Mouse (Mus musculus) heart, embryonic 15.5 days (tissue): ENCODE data around the gene Cdk19. TPM values are rescaled to one million over a fixed set of nuclear protein-coding genes. Genes with fewer than 3 reads are reported as not detected.
"Not testable (repeated sequence)": the region's sequence is repeated elsewhere in the genome, so short reads cannot be mapped to it uniquely, and the experiment has no call there.

ENCODE experiments used
- ATAC-seq: fragments of 200-750 bp; cut with Nextera tagmentation; replicated peaks from 2 replicates; pipeline ENCODE4 v1.8.0; 2017; ENCODE audit warnings: low read depth, moderate TSS enrichment; ENCODE audit not compliant: insufficient number of reproducible peaks, insufficient read depth, low FRiP score
- H3K27ac ChIP-seq: fragments of 300-500 bp; sonication (generic); 2 replicates; pipeline ENCODE4 v1.5.1; 2015; ENCODE audit warnings: mild to moderate bottlenecking, inconsistent platforms
- H3K27me3 ChIP-seq: fragments of 300-500 bp; sonication (generic); 2 replicates; pipeline ENCODE4 v1.6.1; 2015; ENCODE audit warnings: inconsistent platforms
- H3K36me3 ChIP-seq: fragments of 300-500 bp; sonication (generic); 2 replicates; pipeline ENCODE4 v1.6.1; 2015; ENCODE audit warnings: mild to moderate bottlenecking, inconsistent platforms
- H3K4me1 ChIP-seq: fragments of 300-500 bp; sonication (generic); replicated peaks from 2 replicates; pipeline ENCODE4 v1.6.1; 2015; ENCODE audit warnings: inconsistent platforms
- H3K4me2 ChIP-seq: fragments of 300-500 bp; sonication (generic); 2 replicates; pipeline ENCODE4 v1.6.1; 2015; ENCODE audit warnings: inconsistent platforms, mild to moderate bottlenecking, moderate library complexity
- H3K4me3 ChIP-seq: fragments of 300-500 bp; sonication (generic); 2 replicates; pipeline ENCODE4 v1.5.1; 2015; ENCODE audit warnings: mild to moderate bottlenecking, inconsistent platforms
- H3K9ac ChIP-seq: fragments of 300-500 bp; sonication (generic); 2 replicates; pipeline ENCODE4 v1.6.1; 2015; ENCODE audit warnings: mild to moderate bottlenecking, inconsistent platforms
- H3K9me3 ChIP-seq: fragments of 300-500 bp; sonication (generic); replicated peaks from 2 replicates; pipeline ENCODE4 v1.6.1; 2016; ENCODE audit warnings: inconsistent platforms
- WGBS: fragments of 180-500 bp; shearing (Covaris S2); methylation state at CpG from one replicate; pipeline ENCODE4 v1.1.7; 2015; ENCODE audit warnings: mixed read lengths; 5-methylcytosine and 5-hydroxymethylcytosine counted together
- polyA plus RNA-seq: library from polyadenylated mRNA; unstranded; fragments of >200 nt; fragmentation: Nextera tagmentation; extraction: Ambion mirVana; gene quantifications from 2 replicates; pipeline ENCODE4 v1.2.1, GENCODE M21; 2015

Gene Cdk19
- polyA plus RNA-seq, 1 experiment from 2014 or later, result 5.3 TPM

- H3K27me3 ChIP-seq, result no peaks in the 10 kb centered on the region
- no peak for ATAC-seq
- H3K27ac ChIP-seq, result no peak overlapping the region
- no peaks in the 10 kb centered on the region for H3K4me1 ChIP-seq
- H3K4me2 ChIP-seq, result no peak overlapping the region
- H3K4me3 ChIP-seq, result no peak overlapping the region
- 74% methylated on average over 8 of the region's 8 CpGs for WGBS
- no peaks in the 10 kb centered on the region for H3K9me3 ChIP-seq
- H3K9ac ChIP-seq, result no peak overlapping the region
- no peaks in the 10 kb centered on the region for H3K36me3 ChIP-seq
Measured at GRCm38 (mm10) chr10:40511221-40511677, 171.9 kb downstream of the Cdk19 start.

- Histone ChIP-seq H3K4me2 (no peak overlapping the region), H3K36me3 (no peaks in the 10 kb centered on the region), H3K9me3 (no peaks in the 10 kb centered on the region), H3K4me1 (no peaks in the 10 kb centered on the region), H3K9ac (no peak overlapping the region), H3K27ac (no peak overlapping the region), H3K4me3 (no peak overlapping the region), H3K27me3 (no peaks in the 10 kb centered on the region)
- ATAC-seq, result no peak
- 91% methylated on average over 6 of the region's 6 CpGs for WGBS
Measured at GRCm38 (mm10) chr10:40512185-40512584, 172.8 kb downstream of the Cdk19 start.

- ATAC-seq, result not testable (repeated sequence)
- 92% methylated on average over 7 of the region's 7 CpGs for WGBS
Measured at GRCm38 (mm10) chr10:40512996-40513395, 173.6 kb downstream of the Cdk19 start.

GRCm38 (mm10) chr10:40515225-40515681, 175.9 kb downstream of the Cdk19 start:
- Histone ChIP-seq H3K36me3 (no peaks in the 10 kb centered on the region), H3K27me3 (no peaks in the 10 kb centered on the region), H3K4me2 (no peak overlapping the region), H3K4me1 (no peaks in the 10 kb centered on the region), H3K9ac (no peak overlapping the region), H3K4me3 (no peak overlapping the region), H3K27ac (no peak overlapping the region), H3K9me3 (no peaks in the 10 kb centered on the region)
- no peak for ATAC-seq
- WGBS, result 70% methylated on average over 5 of the region's 5 CpGs

More at GRCm38 (mm10) chr10:40512996-40513395, 173.6 kb downstream of the Cdk19 start:
- H3K4me3 ChIP-seq, H3K27me3 ChIP-seq, H3K4me1 ChIP-seq, H3K9ac ChIP-seq, H3K36me3 ChIP-seq, H3K9me3 ChIP-seq, H3K4me2 ChIP-seq, H3K27ac ChIP-seq: not testable (repeated sequence)

- no peaks in the 10 kb centered on the region for H3K27me3 ChIP-seq
- no peak overlapping the region for H3K4me2 ChIP-seq
- ATAC-seq, result no peak
- no peak overlapping the region for H3K9ac ChIP-seq
- WGBS, result 32% methylated on average over 4 of the region's 4 CpGs
- H3K27ac ChIP-seq, result no peak overlapping the region
- H3K36me3 ChIP-seq, result no peaks in the 10 kb centered on the region
- H3K4me3 ChIP-seq, result no peak overlapping the region
- no peaks in the 10 kb centered on the region for H3K4me1 ChIP-seq
- H3K9me3 ChIP-seq, result no peaks in the 10 kb centered on the region
Measured at GRCm38 (mm10) chr10:40516421-40516820, 177.1 kb downstream of the Cdk19 start.

- Histone ChIP-seq H3K36me3 (no peaks in the 10 kb centered on the region), H3K27me3 (no peaks in the 10 kb centered on the region), H3K27ac (no peak overlapping the region), H3K4me2 (no peak overlapping the region), H3K4me1 (no peaks in the 10 kb centered on the region), H3K9me3 (no peaks in the 10 kb centered on the region), H3K4me3 (no peak overlapping the region), H3K9ac (no peak overlapping the region)
- WGBS, result 80% methylated on average over 4 of the region's 4 CpGs
- ATAC-seq, result no peak
Measured at GRCm38 (mm10) chr10:40519586-40519985, 180.2 kb downstream of the Cdk19 start.

GRCm38 (mm10) chr10:40521579-40521978, 182.2 kb downstream of the Cdk19 start:
- Histone ChIP-seq H3K9ac (no peak overlapping the region), H3K27ac (no peak overlapping the region)
- ATAC-seq, result no peak

GRCm38 (mm10) chr10:40523312-40523975, 184.1 kb downstream of the Cdk19 start:
- Histone ChIP-seq H3K4me1 (no peaks in the 10 kb centered on the region), H3K36me3 (no peaks in the 10 kb centered on the region), H3K9ac (no peak overlapping the region), H3K27ac (no peak overlapping the region), H3K9me3 (no peaks in the 10 kb centered on the region), H3K4me2 (no peak overlapping the region), H3K4me3 (no peak overlapping the region), H3K27me3 (no peaks in the 10 kb centered on the region)
- no peak for ATAC-seq
- 83% methylated on average over 7 of the region's 7 CpGs for WGBS

More at GRCm38 (mm10) chr10:40521579-40521978, 182.2 kb downstream of the Cdk19 start:
- H3K9me3 ChIP-seq, result no peaks in the 10 kb centered on the region
- no peaks in the 10 kb centered on the region for H3K36me3 ChIP-seq
- no peaks in the 10 kb centered on the region for H3K27me3 ChIP-seq
- no peak overlapping the region for H3K4me3 ChIP-seq
- H3K4me2 ChIP-seq, result peak overlapping the region; percentile 2; the same call in 1 of the 2 replicates
- no peaks in the 10 kb centered on the region for H3K4me1 ChIP-seq
- 45% methylated on average over 12 of the region's 12 CpGs for WGBS

- no peak for ATAC-seq
- Histone ChIP-seq H3K27ac (no peak overlapping the region), H3K4me3 (no peak overlapping the region), H3K4me2 (no peak overlapping the region), H3K27me3 (no peaks in the 10 kb centered on the region), H3K9me3 (no peaks in the 10 kb centered on the region), H3K9ac (no peak overlapping the region), H3K36me3 (no peaks in the 10 kb centered on the region), H3K4me1 (no peaks in the 10 kb centered on the region)
- WGBS, result 72% methylated on average over 9 of the region's 9 CpGs
Measured at GRCm38 (mm10) chr10:40524032-40524806, 184.9 kb downstream of the Cdk19 start.

- ATAC-seq, result no peak
- Histone ChIP-seq H3K4me3 (no peak overlapping the region), H3K36me3 (no peaks in the 10 kb centered on the region), H3K4me1 (no peaks in the 10 kb centered on the region), H3K27ac (no peak overlapping the region), H3K9me3 (no peaks in the 10 kb centered on the region), H3K27me3 (no peaks in the 10 kb centered on the region), H3K9ac (no peak overlapping the region), H3K4me2 (no peak overlapping the region)
- 28% methylated on average over 10 of the region's 10 CpGs for WGBS
Measured at GRCm38 (mm10) chr10:40524991-40525390, 185.6 kb downstream of the Cdk19 start.

- Histone ChIP-seq H3K27ac (no peak overlapping the region), H3K4me2 (no peak overlapping the region), H3K4me3 (no peak overlapping the region), H3K9me3 (no peaks in the 10 kb centered on the region), H3K27me3 (no peaks in the 10 kb centered on the region), H3K9ac (no peak overlapping the region), H3K36me3 (no peaks in the 10 kb centered on the region), H3K4me1 (no peaks in the 10 kb centered on the region)
- no peak for ATAC-seq
- WGBS, result 52% methylated on average over 9 of the region's 9 CpGs
Measured at GRCm38 (mm10) chr10:40525616-40526155, 186.3 kb downstream of the Cdk19 start.
